Comparison of ENCODE assay signal across 8 mouse cellular contexts in the genomic region with DNA sequence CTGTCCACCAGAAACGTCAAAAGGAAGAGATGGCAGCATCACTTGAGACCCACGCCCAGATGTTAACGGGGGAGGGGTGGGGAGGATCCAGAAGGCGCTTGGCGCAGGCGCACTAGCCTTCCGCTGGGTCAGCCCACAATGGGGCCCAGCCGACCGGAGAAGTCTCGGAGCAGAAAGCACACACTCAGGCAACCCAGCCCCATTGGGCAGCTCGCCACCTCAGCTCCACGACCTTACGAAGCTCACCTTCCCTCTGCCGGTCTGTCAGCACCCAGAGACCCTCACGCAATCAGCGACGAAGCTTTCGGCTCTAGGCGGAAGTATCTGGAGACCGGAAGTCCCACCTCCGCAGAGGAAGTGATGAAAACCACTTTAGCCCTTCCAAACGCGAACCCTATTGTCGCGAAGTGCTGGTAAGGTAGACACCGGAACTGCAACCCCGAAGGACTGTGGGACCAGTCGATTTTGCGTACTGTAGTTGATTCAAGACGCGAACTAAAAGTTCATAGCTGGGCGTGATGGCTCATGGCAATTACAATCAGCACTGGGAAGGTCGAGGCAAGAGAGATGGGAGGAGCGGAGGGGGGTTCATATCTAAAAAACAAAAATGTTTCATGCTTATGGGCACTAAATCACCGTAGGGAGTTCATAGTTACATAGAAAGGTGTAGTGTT. TPM values are rescaled to one million over a fixed set of nuclear protein-coding genes. Genes with fewer than 3 reads are reported as not detected.
DNase-seq lines count a peak whose midpoint lies in the region; ATAC-seq and TF ChIP-seq lines count a peak whose summit lies in the region.

A gene (minus strand): TSS at position 347 of the 674 bp plus-strand sequence.

- under 1% methylated on average over 35 of the region's 35 CpGs for WGBS in forebrain, postnatal 0 days
- under 1% methylated on average over 35 of the region's 35 CpGs for whole genome bisulfite sequencing in lung, embryonic 15.5 days

- peaks cover 10% of the 10 kb centered on the region for H3K36me3 ChIP-seq in G1E (replicated peaks)
- no peaks in the 10 kb centered on the region for H3K36me3 ChIP-seq in forebrain, postnatal 0 days (ENCODE audit: insufficient read depth)
- no peaks in the 10 kb centered on the region for H3K36me3 ChIP-seq in lung, embryonic 15.5 days

- H3K9me3 ChIP-seq in G1E (replicated peaks), result no peaks in the 10 kb centered on the region
- H3K9me3 ChIP-seq in forebrain, postnatal 0 days (ENCODE audit: low read length), result no peaks in the 10 kb centered on the region
- no peaks in the 10 kb centered on the region for H3K9me3 ChIP-seq in lung, embryonic 15.5 days

- peak; percentile 71 for DNase-seq in G1E (ENCODE audit: low spot score)
- peak; percentile 89 to 92 for DNase-seq in cerebellum, adult 18-20 months
- peak; percentile 97 for DNase-seq in forebrain, postnatal 0 days
- peak; percentile 92 for DNase-seq in heart, postnatal 4 days
- DNase-seq in layer of hippocampus, adult 8-10 months (ENCODE audit: low spot score in 2 of 2), result peak; percentile 89 to 93
- peak; percentile 80 for DNase-seq in ovary, adult 18-20 months (ENCODE audit: low spot score)
- DNase-seq in thymus, postnatal 0 days (ENCODE audit: low spot score), result peak; percentile 94

- H3K4me1 ChIP-seq in G1E (ENCODE audit: insufficient read depth, low read depth, low read length), result peaks cover 36% of the 10 kb centered on the region
- peaks cover 10% of the 10 kb centered on the region for H3K4me1 ChIP-seq in forebrain, postnatal 0 days (ENCODE audit: insufficient read depth)
- H3K4me1 ChIP-seq in lung, embryonic 15.5 days, result peaks cover 16% of the 10 kb centered on the region

- H3K27ac ChIP-seq in forebrain, postnatal 0 days (ENCODE audit: low read depth, low read length), result peak within 1 kb of the TSS; percentile 93
- H3K27ac ChIP-seq in lung, embryonic 15.5 days, result peak within 1 kb of the TSS; percentile 98

- H3K4me2 ChIP-seq in forebrain, postnatal 0 days (ENCODE audit: low read depth), result peak within 1 kb of the TSS; percentile 67
- peak within 1 kb of the TSS; percentile 85 for H3K4me2 ChIP-seq in lung, embryonic 15.5 days

- H3K27me3 ChIP-seq in G1E (ENCODE audit: insufficient read depth, low read length), result no peaks in the 10 kb centered on the region
- no peaks in the 10 kb centered on the region for H3K27me3 ChIP-seq in forebrain, postnatal 0 days (ENCODE audit: insufficient read depth, low read length)
- no peaks in the 10 kb centered on the region for H3K27me3 ChIP-seq in lung, embryonic 15.5 days

- no peak for TF ChIP-seq CTCF in G1E (IDR thresholded peaks at IDR 0.05; ENCODE audit: low read depth, low read length)
- peak; percentile 54 for TF ChIP-seq CTCF in forebrain, postnatal 0 days (IDR thresholded peaks at IDR 0.05; ENCODE audit: low read depth)

- ATAC-seq in G1E (ENCODE audit: extremely low read depth, insufficient number of reproducible peaks, low FRiP score, poor library complexity, severe bottlenecking), result peak; percentile 96
- ATAC-seq in forebrain, postnatal 0 days, result peak; percentile 96
- ATAC-seq in lung, embryonic 15.5 days (ENCODE audit: borderline replicate concordance, extremely low read depth, low FRiP score, low TSS enrichment), result peak; percentile 97

- H3K4me3 ChIP-seq in G1E (ENCODE audit: low read depth, low read length), result peak within 1 kb of the TSS; percentile 87
- peak within 1 kb of the TSS; percentile 63 for H3K4me3 ChIP-seq in forebrain, postnatal 0 days (ENCODE audit: low read depth, low read length)
- H3K4me3 ChIP-seq in lung, embryonic 15.5 days, result peak within 1 kb of the TSS; percentile 84

- H3K9ac ChIP-seq in forebrain, postnatal 0 days, result peak within 1 kb of the TSS; percentile 72
- H3K9ac ChIP-seq in lung, embryonic 15.5 days, result peak within 1 kb of the TSS; percentile 89

RNA-seq across cellular contexts. Expression of the gene that starts here (rescaled TPM):
- total RNA-seq in G1E (2014; fragmentation: Nextera tagmentation), result 33.2 and 56.1 TPM in 2 replicates
- 71.0 and 88.8 TPM in 2 replicates for total RNA-seq in G1E (2017)
- 1.6 and 2.6 TPM in 2 replicates for polyA plus RNA-seq in G1E (2012)
- total RNA-seq in forebrain, postnatal 0 days (2014; rRNA removed), result 92.9 and 109 TPM in 2 replicates
- 75.2 and 83.0 TPM in 2 replicates for polyA plus RNA-seq in forebrain, postnatal 0 days (2015; fragmentation: Nextera tagmentation; extraction: Ambion mirVana)
- 10 to 100 TPM; 29.1 to 30.1 TPM for total RNA-seq in heart, postnatal 4 days (2021)
- total RNA-seq in layer of hippocampus, adult 8-10 months (2022), result 10 to 100 TPM; 81.8 to 99.9 (median 86.5) TPM
- polyA plus RNA-seq in lung, embryonic 15.5 days (2015; fragmentation: Nextera tagmentation; extraction: Ambion mirVana), result 52.4 and 59.7 TPM in 2 replicates
- polyA plus RNA-seq in thymus, postnatal 0 days (2015; fragmentation: Nextera tagmentation; extraction: Ambion mirVana), result 54.5 and 58.9 TPM in 2 replicates

Comparison
In these comparisons a context has a peak if more than half of its experiments do, and no peak if none do; other contexts are left out.
1. Peak in every context shown above with its lines: DNase-seq, ATAC-seq, H3K4me3 ChIP-seq and H3K27ac ChIP-seq.
2. RNA of the gene that starts here (polyA plus RNA-seq): 75.2 to 83.0 TPM in forebrain, postnatal 0 days, 52.4 to 59.7 TPM in lung, embryonic 15.5 days and 54.5 to 58.9 TPM in thymus, postnatal 0 days; 1.6 to 2.6 TPM in G1E; every median in the first group is over 10 times any median in the second.